In the genomic region with DNA sequence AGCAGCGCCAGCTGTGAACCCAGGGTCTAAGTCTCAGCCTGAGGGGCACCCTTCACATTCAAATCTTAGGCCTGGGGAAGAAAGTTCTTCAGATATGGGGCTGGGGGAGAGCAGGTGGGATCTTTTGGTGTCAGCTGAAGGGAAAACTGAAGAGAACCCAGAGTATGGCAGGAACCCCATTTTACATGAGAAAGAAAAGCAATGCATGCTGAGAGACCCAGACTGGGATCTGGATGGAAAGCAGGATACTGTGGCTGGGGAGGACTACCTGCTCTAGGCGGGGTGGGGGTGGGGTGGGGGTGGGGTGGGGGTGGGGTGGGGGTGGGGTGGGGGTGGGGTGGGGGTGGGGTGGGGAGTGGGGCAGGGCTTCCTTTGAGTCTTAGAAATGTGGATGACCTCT, we compare ENCODE assay signal across 20 mouse cellular contexts.
"Had no signal": no experiment of that assay in that cellular context is flagged by ENCODE, and none has a peak within 500 bp of the region (broad histone marks: within the 10 kb centered on the region; RNA-seq: fewer than 3 reads in every experiment).

No protein-coding gene starts in this region.

- ATAC-seq: liver, postnatal 0 days; lung, postnatal 0 days; midbrain, embryonic 15.5 days had no signal

- H3K4me2 ChIP-seq: limb, embryonic 12.5 days; limb, embryonic 15.5 days; liver, embryonic 11.5 days; lung, embryonic 14.5 days; midbrain, embryonic 12.5 days; midbrain, embryonic 15.5 days; neural tube, embryonic 13.5 days; stomach, embryonic 15.5 days had no signal

- DNase-seq: kidney, postnatal 14 days; kidney, postnatal 4 days; left cerebral cortex, postnatal 4 days; liver, postnatal 0 days; lung, embryonic 14.5 days; retina, postnatal 1 day; right cerebral cortex, postnatal 25 days; spleen, adult 18-20 months; thymus, postnatal 36 days had no signal

- H3K9me3 ChIP-seq: limb, embryonic 12.5 days; limb, embryonic 15.5 days; midbrain, embryonic 12.5 days; midbrain, embryonic 15.5 days; neural tube, embryonic 13.5 days; stomach, embryonic 15.5 days had no signal

- H3K4me3 ChIP-seq: limb, embryonic 12.5 days; limb, embryonic 15.5 days; midbrain, embryonic 12.5 days; midbrain, embryonic 15.5 days; myocyte; neural tube, embryonic 13.5 days; stomach, embryonic 15.5 days had no signal

- H3K36me3 ChIP-seq: limb, embryonic 12.5 days; limb, embryonic 15.5 days; midbrain, embryonic 12.5 days; midbrain, embryonic 15.5 days; neural tube, embryonic 13.5 days; stomach, embryonic 15.5 days had no signal

- H3K27ac ChIP-seq: limb, embryonic 12.5 days; limb, embryonic 15.5 days; liver, embryonic 14.5 days; macrophage; midbrain, embryonic 12.5 days; midbrain, embryonic 15.5 days; neural tube, embryonic 13.5 days; stomach, embryonic 15.5 days had no signal

- H3K9ac ChIP-seq: limb, embryonic 12.5 days; limb, embryonic 15.5 days; liver, embryonic 14.5 days; liver, postnatal 0 days; lung, embryonic 14.5 days; midbrain, embryonic 12.5 days; midbrain, embryonic 15.5 days; neural tube, embryonic 13.5 days; stomach, embryonic 15.5 days had no signal

- H3K27me3 ChIP-seq: limb, embryonic 12.5 days; limb, embryonic 15.5 days; midbrain, embryonic 12.5 days; midbrain, embryonic 15.5 days; stomach, embryonic 15.5 days had no signal

- H3K4me1 ChIP-seq: limb, embryonic 12.5 days; limb, embryonic 15.5 days; midbrain, embryonic 12.5 days; midbrain, embryonic 15.5 days; stomach, embryonic 15.5 days had no signal
